ENCODE assay signal across 13 mouse cellular contexts in genomic region chr13:60633945-60634344, GRCm38 (mm10). TPM values are rescaled to one million over a fixed set of nuclear protein-coding genes. Genes with fewer than 3 reads are reported as not detected.
DNase-seq lines count a peak whose midpoint lies in the region; ATAC-seq and TF ChIP-seq lines count a peak whose summit lies in the region.
"Had no signal": no experiment of that assay in that cellular context is flagged by ENCODE, and none has a peak within 500 bp of the region (broad histone marks: within the 10 kb centered on the region; RNA-seq: fewer than 3 reads in every experiment).

No protein-coding gene starts in this region.

- peak overlapping the region; percentile 57; the same call in 1 of the 2 replicates for H3K27ac ChIP-seq in forebrain, embryonic 13.5 days
- no peak overlapping the region for H3K27ac ChIP-seq in forebrain, embryonic 10.5 days
- no peak overlapping the region for H3K27ac ChIP-seq in midbrain, embryonic 11.5 days (ENCODE audit: low read depth, low read length)
- H3K27ac ChIP-seq in midbrain, embryonic 10.5 days (replicated peaks), result no peak overlapping the region
- peak overlapping the region; percentile 73 for H3K27ac ChIP-seq in hindbrain, embryonic 13.5 days
- H3K27ac ChIP-seq in olfactory bulb, adult 2 months (ENCODE audit: insufficient read depth, low read depth, low read length), result peak overlapping the region; percentile 77

- H3K4me2 ChIP-seq in forebrain, embryonic 13.5 days, result no peak overlapping the region
- H3K4me2 ChIP-seq in midbrain, embryonic 11.5 days, result no peak overlapping the region
- no peak overlapping the region for H3K4me2 ChIP-seq in hindbrain, embryonic 13.5 days

- H3K4me1 ChIP-seq in forebrain, embryonic 13.5 days, result peaks cover 20% of the 10 kb centered on the region
- peaks cover 9% of the 10 kb centered on the region for H3K4me1 ChIP-seq in forebrain, embryonic 10.5 days
- no peaks in the 10 kb centered on the region for H3K4me1 ChIP-seq in midbrain, embryonic 11.5 days (ENCODE audit: control insufficient read depth, insufficient read depth, low read length)
- peaks cover 10% of the 10 kb centered on the region; the same call in 1 of the 2 replicates for H3K4me1 ChIP-seq in midbrain, embryonic 10.5 days
- peaks cover 36% of the 10 kb centered on the region for H3K4me1 ChIP-seq in hindbrain, embryonic 13.5 days (replicated peaks)
- H3K4me1 ChIP-seq in olfactory bulb, adult 2 months (ENCODE audit: control insufficient read depth, insufficient read depth, low read length), result peaks cover 12% of the 10 kb centered on the region

- no peak for TF ChIP-seq CTCF in olfactory bulb, adult 2 months (IDR thresholded peaks at IDR 0.05; ENCODE audit: insufficient read depth, low read depth, low read length)

- peak; percentile 23; the same call in 1 of the 2 replicates for ATAC-seq in forebrain, embryonic 13.5 days
- ATAC-seq in midbrain, embryonic 11.5 days (ENCODE audit: low FRiP score), result 0 out of 2 replicates have a peak, but pooled peaks have one; percentile 46
- ATAC-seq in hindbrain, embryonic 13.5 days (ENCODE audit: low FRiP score), result no peak
- ATAC-seq: liver, postnatal 0 days had no signal

- no peaks in the 10 kb centered on the region for H3K27me3 ChIP-seq in forebrain, embryonic 13.5 days
- no peaks in the 10 kb centered on the region for H3K27me3 ChIP-seq in forebrain, embryonic 10.5 days (ENCODE audit: poor library complexity, severe bottlenecking)
- no peaks in the 10 kb centered on the region for H3K27me3 ChIP-seq in midbrain, embryonic 11.5 days (ENCODE audit: control insufficient read depth, insufficient read depth, low read length)
- no peaks in the 10 kb centered on the region for H3K27me3 ChIP-seq in midbrain, embryonic 10.5 days (ENCODE audit: low read depth, poor library complexity, severe bottlenecking)
- no peaks in the 10 kb centered on the region for H3K27me3 ChIP-seq in hindbrain, embryonic 13.5 days
- H3K27me3 ChIP-seq: megakaryocyte, embryonic 14.5 days had no signal

- H3K9me3 ChIP-seq in forebrain, embryonic 13.5 days (replicated peaks), result no peaks in the 10 kb centered on the region
- no peaks in the 10 kb centered on the region for H3K9me3 ChIP-seq in forebrain, embryonic 10.5 days
- no peaks in the 10 kb centered on the region for H3K9me3 ChIP-seq in midbrain, embryonic 11.5 days (ENCODE audit: control insufficient read depth, low read length)
- no peaks in the 10 kb centered on the region for H3K9me3 ChIP-seq in midbrain, embryonic 10.5 days (replicated peaks)
- H3K9me3 ChIP-seq in hindbrain, embryonic 13.5 days, result no peaks in the 10 kb centered on the region
- H3K9me3 ChIP-seq: megakaryocyte, embryonic 14.5 days had no signal

- no peak overlapping the region for H3K9ac ChIP-seq in forebrain, embryonic 13.5 days
- H3K9ac ChIP-seq in midbrain, embryonic 11.5 days (ENCODE audit: low read length), result no peak overlapping the region
- H3K9ac ChIP-seq in hindbrain, embryonic 13.5 days, result 0 out of 2 replicates have a peak overlapping the region, but pooled peaks have one; percentile 49
- H3K9ac ChIP-seq: liver, postnatal 0 days had no signal

- DNase-seq in forebrain, embryonic 10.5 days (ENCODE audit: extremely low spot score, low spot score), result no peak
- DNase-seq in midbrain, embryonic 11.5 days (ENCODE audit: low spot score, missing footprints), result no peak
- DNase-seq in midbrain, embryonic 10.5 days (ENCODE audit: low spot score), result no peak
- DNase-seq in thymus, postnatal 36 days, result no peak
- DNase-seq in ovary, postnatal 14 days (ENCODE audit: low spot score), result no peak
- DNase-seq: cerebellum, adult 11 months; embryo, embryonic 11 days; liver, postnatal 0 days; spleen, adult 18-20 months had no signal

- H3K4me3 ChIP-seq in forebrain, embryonic 13.5 days, result no peak overlapping the region
- no peak overlapping the region for H3K4me3 ChIP-seq in forebrain, embryonic 10.5 days
- no peak overlapping the region for H3K4me3 ChIP-seq in midbrain, embryonic 11.5 days (ENCODE audit: low read depth, low read length)
- no peak overlapping the region for H3K4me3 ChIP-seq in midbrain, embryonic 10.5 days
- H3K4me3 ChIP-seq in hindbrain, embryonic 13.5 days, result no peak overlapping the region
- H3K4me3 ChIP-seq in olfactory bulb, adult 2 months (ENCODE audit: insufficient read depth, low read depth, low read length), result no peak overlapping the region
- H3K4me3 ChIP-seq: megakaryocyte, embryonic 14.5 days had no signal

- no peak for TF ChIP-seq POLR2A in olfactory bulb, adult 2 months (IDR thresholded peaks at IDR 0.05; ENCODE audit: insufficient read depth, low read depth, low read length)

- H3K36me3 ChIP-seq in forebrain, embryonic 13.5 days (ENCODE audit: poor library complexity, severe bottlenecking), result no peaks in the 10 kb centered on the region
- H3K36me3 ChIP-seq in forebrain, embryonic 10.5 days (replicated peaks), result no peaks in the 10 kb centered on the region
- no peaks in the 10 kb centered on the region for H3K36me3 ChIP-seq in midbrain, embryonic 11.5 days (ENCODE audit: control insufficient read depth, insufficient read depth, low read length)
- no peaks in the 10 kb centered on the region for H3K36me3 ChIP-seq in midbrain, embryonic 10.5 days
- H3K36me3 ChIP-seq in hindbrain, embryonic 13.5 days, result no peaks in the 10 kb centered on the region

- 46% methylated on average over 6 of the region's 6 CpGs for WGBS in forebrain, embryonic 13.5 days
- WGBS in forebrain, embryonic 10.5 days, result 49% methylated on average over 6 of the region's 6 CpGs
- WGBS in midbrain, embryonic 11.5 days, result 49% methylated on average over 6 of the region's 6 CpGs
- 52% methylated on average over 6 of the region's 6 CpGs for WGBS in midbrain, embryonic 10.5 days
- WGBS in hindbrain, embryonic 13.5 days, result 46% methylated on average over 6 of the region's 6 CpGs
- 9% methylated on average over 6 of the region's 6 CpGs for WGBS in olfactory bulb, adult 2 months

RNA-seq across cellular contexts. Expression of gene Dapk1, which starts 32.2 kb away (rescaled TPM):
- 37.0 and 38.6 TPM in 2 replicates for polyA plus RNA-seq in forebrain, embryonic 13.5 days (2015; fragmentation: Nextera tagmentation; extraction: Ambion mirVana)
- polyA plus RNA-seq in forebrain, embryonic 10.5 days (2016; fragmentation: Nextera tagmentation; extraction: Ambion mirVana), result 18.0 and 18.7 TPM in 2 replicates
- polyA plus RNA-seq in midbrain, embryonic 11.5 days (2014; fragmentation: Nextera tagmentation; extraction: Ambion mirVana), result 15.2 and 17.2 TPM in 2 replicates
- 15.1 and 19.8 TPM in 2 replicates for polyA plus RNA-seq in midbrain, embryonic 10.5 days (2016; fragmentation: Nextera tagmentation; extraction: Ambion mirVana)
- polyA plus RNA-seq in hindbrain, embryonic 13.5 days (2015; fragmentation: Nextera tagmentation; extraction: Ambion mirVana), result 36.9 and 37.9 TPM in 2 replicates
- polyA plus RNA-seq in olfactory bulb, adult 2 months (2012; ENCODE audit: insufficient read depth, insufficient read length, low replicate concordance, missing spikeins), result not detected in 2 replicates

Comparison
In these comparisons a context has a peak if more than half of its experiments do, and no peak if none do; other contexts are left out.
1. H3K27ac ChIP-seq: peak in forebrain, embryonic 13.5 days (single experiment), hindbrain, embryonic 13.5 days (single experiment) and olfactory bulb, adult 2 months (single experiment); none in forebrain, embryonic 10.5 days (single experiment), midbrain, embryonic 11.5 days (single experiment) and midbrain, embryonic 10.5 days (single experiment).